Mouse (Mus musculus): ENCODE measurements around the gene Hsd17b6. TPM values are rescaled to one million over a fixed set of nuclear protein-coding genes. Genes with fewer than 3 reads are reported as not detected.

The Hsd17b6 gene
- polyA plus RNA-seq, 1 experiment from 2014 or later, result not detected

GRCm38 (mm10) chr10:128029931-128030330, 22.5 kb upstream of the Hsd17b6 start:
- WGBS, result 93% methylated on average over 7 of the region's 7 CpGs
- 0 out of 2 replicates have a peak, but pooled peaks cover 3% of the 10 kb centered on the region for H3K36me3 ChIP-seq (replicated peaks; ENCODE audit: control insufficient read depth, insufficient read depth, low read depth, low read length)
- no peaks in the 10 kb centered on the region for H3K9me3 ChIP-seq (replicated peaks; ENCODE audit: control insufficient read depth, low read length)
- no peak overlapping the region for H3K27ac ChIP-seq (replicated peaks; ENCODE audit: low read depth, low read length)
- H3K4me2 ChIP-seq (ENCODE audit: low read depth, low read length), result no peak overlapping the region
- H3K9ac ChIP-seq (replicated peaks; ENCODE audit: low read length), result no peak overlapping the region
- ATAC-seq (replicated peaks; ENCODE audit: insufficient number of reproducible peaks, low FRiP score, low TSS enrichment, low read depth) (no peak), DNase-seq (ENCODE audit: low spot score) (no peak)
- H3K4me1 ChIP-seq (ENCODE audit: control insufficient read depth, insufficient read depth, low read length), result no peaks in the 10 kb centered on the region
- no peaks in the 10 kb centered on the region for H3K27me3 ChIP-seq (ENCODE audit: control insufficient read depth, insufficient read depth, low read length)
- H3K4me3 ChIP-seq (ENCODE audit: low read depth, low read length), result no peak overlapping the region

GRCm38 (mm10) chr10:128023496-128023895, 16.1 kb upstream of the Hsd17b6 start:
- DNase-seq (ENCODE audit: low spot score) (no peak), ATAC-seq (replicated peaks; ENCODE audit: insufficient number of reproducible peaks, low FRiP score, low TSS enrichment, low read depth) (no peak)
- Histone ChIP-seq H3K9ac (replicated peaks; ENCODE audit: low read length) (no peak overlapping the region), H3K27me3 (ENCODE audit: control insufficient read depth, insufficient read depth, low read length) (no peaks in the 10 kb centered on the region), H3K4me3 (ENCODE audit: low read depth, low read length) (no peak overlapping the region), H3K4me2 (ENCODE audit: low read depth, low read length) (no peak overlapping the region), H3K27ac (replicated peaks; ENCODE audit: low read depth, low read length) (no peak overlapping the region), H3K36me3 (replicated peaks; ENCODE audit: control insufficient read depth, insufficient read depth, low read depth, low read length) (peaks cover 7% of the 10 kb centered on the region), H3K9me3 (replicated peaks; ENCODE audit: control insufficient read depth, low read length) (no peaks in the 10 kb centered on the region), H3K4me1 (ENCODE audit: control insufficient read depth, insufficient read depth, low read length) (no peaks in the 10 kb centered on the region)
- 96% methylated on average over 10 of the region's 10 CpGs for WGBS

DNA sequence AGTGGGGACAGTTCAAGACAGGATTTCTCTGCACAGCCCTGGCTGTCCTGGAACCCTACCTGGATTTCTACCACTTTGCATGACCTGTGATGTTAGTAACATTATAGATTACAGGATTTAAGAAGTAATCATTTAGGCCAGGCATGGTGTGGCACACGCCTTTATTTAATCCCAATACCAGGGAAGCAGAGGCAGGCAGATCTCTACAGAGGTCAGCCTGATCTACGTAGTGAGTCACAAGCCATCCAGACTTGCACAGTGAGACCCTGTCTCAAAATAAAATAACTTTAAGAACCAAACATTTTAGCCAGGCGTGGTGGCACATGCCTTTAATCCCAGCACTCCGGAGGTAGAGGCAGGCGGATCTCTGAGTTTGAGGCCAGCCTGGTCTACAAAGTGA, 14.8 kb upstream of the Hsd17b6 start:
- Histone ChIP-seq H3K9ac (replicated peaks; ENCODE audit: low read length) (no peak overlapping the region), H3K4me1 (ENCODE audit: control insufficient read depth, insufficient read depth, low read length) (no peaks in the 10 kb centered on the region), H3K4me3 (ENCODE audit: low read depth, low read length) (no peak overlapping the region), H3K27ac (replicated peaks; ENCODE audit: low read depth, low read length) (no peak overlapping the region), H3K4me2 (ENCODE audit: low read depth, low read length) (no peak overlapping the region), H3K27me3 (ENCODE audit: control insufficient read depth, insufficient read depth, low read length) (no peaks in the 10 kb centered on the region), H3K36me3 (replicated peaks; ENCODE audit: control insufficient read depth, insufficient read depth, low read depth, low read length) (peaks cover 4% of the 10 kb centered on the region), H3K9me3 (replicated peaks; ENCODE audit: control insufficient read depth, low read length) (no peaks in the 10 kb centered on the region)
- DNase-seq (ENCODE audit: low spot score) (no peak), ATAC-seq (replicated peaks; ENCODE audit: insufficient number of reproducible peaks, low FRiP score, low TSS enrichment, low read depth) (no peak)
- WGBS, result 91% methylated on average over 5 of the region's 5 CpGs

GRCm38 (mm10) chr10:128015068-128015934, 7.9 kb upstream of the Hsd17b6 start, which contains the start of gene Prim1:
Gene Prim1, plus strand, starts transcription at chr10:128015168.
- Histone ChIP-seq H3K27me3 (ENCODE audit: control insufficient read depth, insufficient read depth, low read length) (no peaks in the 10 kb centered on the region), H3K36me3 (replicated peaks; ENCODE audit: control insufficient read depth, insufficient read depth, low read depth, low read length) (no peaks in the 10 kb centered on the region; the same call in 1 of the 2 replicates), H3K27ac (replicated peaks; ENCODE audit: low read depth, low read length) (0 out of 2 replicates have a peak within 1 kb of the TSS, but pooled peaks have one; percentile 29), H3K4me1 (ENCODE audit: control insufficient read depth, insufficient read depth, low read length) (no peaks in the 10 kb centered on the region), H3K4me3 (ENCODE audit: low read depth, low read length) (peak within 1 kb of the TSS; percentile 53), H3K9ac (replicated peaks; ENCODE audit: low read length) (peak within 1 kb of the TSS; percentile 61), H3K4me2 (ENCODE audit: low read depth, low read length) (peak within 1 kb of the TSS; percentile 40), H3K9me3 (replicated peaks; ENCODE audit: control insufficient read depth, low read length) (no peaks in the 10 kb centered on the region)
- peak; percentile 92 for DNase-seq (ENCODE audit: low spot score)
- ATAC-seq (replicated peaks; ENCODE audit: insufficient number of reproducible peaks, low FRiP score, low TSS enrichment, low read depth), result peak; percentile 85; the same call in 1 of the 2 replicates
- WGBS, result 7% methylated on average over 31 of the region's 31 CpGs

- Histone ChIP-seq H3K4me1 (ENCODE audit: control insufficient read depth, insufficient read depth, low read length) (no peaks in the 10 kb centered on the region), H3K9ac (replicated peaks; ENCODE audit: low read length) (no peak overlapping the region), H3K4me3 (ENCODE audit: low read depth, low read length) (no peak overlapping the region), H3K27me3 (ENCODE audit: control insufficient read depth, insufficient read depth, low read length) (no peaks in the 10 kb centered on the region), H3K36me3 (replicated peaks; ENCODE audit: control insufficient read depth, insufficient read depth, low read depth, low read length) (no peaks in the 10 kb centered on the region), H3K9me3 (replicated peaks; ENCODE audit: control insufficient read depth, low read length) (no peaks in the 10 kb centered on the region), H3K27ac (replicated peaks; ENCODE audit: low read depth, low read length) (no peak overlapping the region), H3K4me2 (ENCODE audit: low read depth, low read length) (no peak overlapping the region)
- DNase-seq (ENCODE audit: low spot score), result no peak
- 91% methylated on average over 5 of the region's 5 CpGs for WGBS
- ATAC-seq (replicated peaks; ENCODE audit: insufficient number of reproducible peaks, low FRiP score, low TSS enrichment, low read depth), result no peak
Observed at GRCm38 (mm10) chr10:128009735-128010134, 2.3 kb upstream of the Hsd17b6 start.

- 11% methylated on average over 4 of the region's 4 CpGs for WGBS
- Histone ChIP-seq H3K4me3 (ENCODE audit: low read depth, low read length) (no peak overlapping the region), H3K9me3 (replicated peaks; ENCODE audit: control insufficient read depth, low read length) (no peaks in the 10 kb centered on the region), H3K27ac (replicated peaks; ENCODE audit: low read depth, low read length) (no peak overlapping the region), H3K4me2 (ENCODE audit: low read depth, low read length) (no peak overlapping the region), H3K4me1 (ENCODE audit: control insufficient read depth, insufficient read depth, low read length) (no peaks in the 10 kb centered on the region), H3K9ac (replicated peaks; ENCODE audit: low read length) (no peak overlapping the region), H3K36me3 (replicated peaks; ENCODE audit: control insufficient read depth, insufficient read depth, low read depth, low read length) (no peaks in the 10 kb centered on the region), H3K27me3 (ENCODE audit: control insufficient read depth, insufficient read depth, low read length) (no peaks in the 10 kb centered on the region)
- ATAC-seq (replicated peaks; ENCODE audit: insufficient number of reproducible peaks, low FRiP score, low TSS enrichment, low read depth), result peak; percentile 87
- peak; percentile 94 for DNase-seq (ENCODE audit: low spot score)
Observed at GRCm38 (mm10) chr10:128008207-128008889, 937 bp upstream of the Hsd17b6 start.

- H3K36me3 ChIP-seq (replicated peaks; ENCODE audit: control insufficient read depth, insufficient read depth, low read depth, low read length), result no peaks in the 10 kb centered on the region
- H3K27ac ChIP-seq (replicated peaks; ENCODE audit: low read depth, low read length), result no peak overlapping the region
- H3K9me3 ChIP-seq (replicated peaks; ENCODE audit: control insufficient read depth, low read length), result no peaks in the 10 kb centered on the region
- ATAC-seq (replicated peaks; ENCODE audit: insufficient number of reproducible peaks, low FRiP score, low TSS enrichment, low read depth) (no peak), DNase-seq (ENCODE audit: low spot score) (no peak)
- no peaks in the 10 kb centered on the region for H3K4me1 ChIP-seq (ENCODE audit: control insufficient read depth, insufficient read depth, low read length)
- WGBS, result 85% methylated on average over 8 of the region's 8 CpGs
- H3K4me3 ChIP-seq (ENCODE audit: low read depth, low read length), result no peak overlapping the region
- no peak overlapping the region for H3K9ac ChIP-seq (replicated peaks; ENCODE audit: low read length)
- no peak overlapping the region for H3K4me2 ChIP-seq (ENCODE audit: low read depth, low read length)
- no peaks in the 10 kb centered on the region for H3K27me3 ChIP-seq (ENCODE audit: control insufficient read depth, insufficient read depth, low read length)
Observed at GRCm38 (mm10) chr10:128005479-128005878, 1.9 kb downstream of the Hsd17b6 start.

GRCm38 (mm10) chr10:128004918-128005317, 2.5 kb downstream of the Hsd17b6 start:
- DNase-seq (ENCODE audit: low spot score), result no peak
- no peaks in the 10 kb centered on the region for H3K27me3 ChIP-seq (ENCODE audit: control insufficient read depth, insufficient read depth, low read length)
- H3K4me2 ChIP-seq (ENCODE audit: low read depth, low read length), result no peak overlapping the region
- no peaks in the 10 kb centered on the region for H3K36me3 ChIP-seq (replicated peaks; ENCODE audit: control insufficient read depth, insufficient read depth, low read depth, low read length)
- H3K4me3 ChIP-seq (ENCODE audit: low read depth, low read length), result no peak overlapping the region
- WGBS, result 77% methylated on average over 10 of the region's 10 CpGs
- ATAC-seq (replicated peaks; ENCODE audit: insufficient number of reproducible peaks, low FRiP score, low TSS enrichment, low read depth), result no peak
- H3K9me3 ChIP-seq (replicated peaks; ENCODE audit: control insufficient read depth, low read length), result no peaks in the 10 kb centered on the region
- H3K4me1 ChIP-seq (ENCODE audit: control insufficient read depth, insufficient read depth, low read length), result no peaks in the 10 kb centered on the region
- H3K27ac ChIP-seq (replicated peaks; ENCODE audit: low read depth, low read length), result no peak overlapping the region
- H3K9ac ChIP-seq (replicated peaks; ENCODE audit: low read length), result no peak overlapping the region
